Mouse (Mus musculus) thymus, postnatal 25 days (tissue): Measurements from ENCODE around the gene Phf3.
A peak's percentile ranks its signal among the peaks of the same experiment; 100 is the strongest.
"Not testable (repeated sequence)": the region's sequence is repeated elsewhere in the genome, so short reads cannot be mapped to it uniquely, and the experiment has no call there.

Experiments
- DNase-seq: peaks from one replicate; pipeline ENCODE4 v3.0.0; 2022

The Phf3 gene

DNA sequence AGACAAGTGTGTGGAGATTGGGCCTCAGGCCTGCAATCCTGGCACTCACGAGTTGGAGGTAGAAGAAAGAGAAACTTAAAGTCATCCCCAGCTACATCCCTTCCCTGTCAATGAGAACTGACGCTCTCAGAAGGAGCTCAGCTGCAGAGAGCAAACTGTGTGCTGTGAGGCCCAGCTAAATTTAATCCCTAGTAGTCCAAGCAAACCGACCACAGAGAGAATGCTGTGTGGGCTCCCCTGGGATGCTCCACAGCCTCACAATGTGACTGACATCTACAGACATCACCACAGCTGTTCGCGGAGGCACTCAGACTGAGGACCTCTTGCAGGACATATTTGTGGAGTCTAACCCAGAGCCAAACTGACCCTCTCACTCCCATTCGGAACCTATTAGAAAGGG lies 54.3 kb downstream of the Phf3 start:
- DNase-seq: no peak

GRCm38 (mm10) chr1:30815609-30816008 lies 58.1 kb downstream of the Phf3 start:
- no peak for DNase-seq

- DNase-seq: no peak
Observed at GRCm38 (mm10) chr1:30814987-30815386, 58.7 kb downstream of the Phf3 start.

- DNase-seq: no peak
Observed at GRCm38 (mm10) chr1:30808101-30808699, 65.5 kb downstream of the Phf3 start.

- DNase-seq: no peak
Observed at GRCm38 (mm10) chr1:30805688-30806285, 67.9 kb downstream of the Phf3 start.

DNA sequence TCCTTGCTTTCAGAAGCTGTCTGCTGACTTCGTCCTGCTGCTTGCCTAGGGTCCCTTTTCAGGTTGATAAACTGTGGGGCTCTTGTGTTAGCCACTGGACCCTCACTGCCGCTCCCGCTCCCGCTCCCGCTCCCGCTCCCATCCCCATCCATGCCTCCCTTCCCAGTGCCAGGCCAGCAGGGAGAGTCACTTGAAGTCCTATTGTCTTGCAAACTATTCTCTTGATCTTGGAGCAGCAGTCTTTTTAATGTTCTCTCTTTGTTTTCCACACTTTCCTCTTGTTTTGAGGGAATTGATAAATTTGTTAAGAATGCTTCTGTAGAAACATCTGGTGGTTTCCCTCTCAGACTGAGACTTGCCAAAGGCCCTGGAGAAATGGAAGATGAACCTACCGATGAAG lies 68.8 kb downstream of the Phf3 start:
- no peak for DNase-seq

DNA sequence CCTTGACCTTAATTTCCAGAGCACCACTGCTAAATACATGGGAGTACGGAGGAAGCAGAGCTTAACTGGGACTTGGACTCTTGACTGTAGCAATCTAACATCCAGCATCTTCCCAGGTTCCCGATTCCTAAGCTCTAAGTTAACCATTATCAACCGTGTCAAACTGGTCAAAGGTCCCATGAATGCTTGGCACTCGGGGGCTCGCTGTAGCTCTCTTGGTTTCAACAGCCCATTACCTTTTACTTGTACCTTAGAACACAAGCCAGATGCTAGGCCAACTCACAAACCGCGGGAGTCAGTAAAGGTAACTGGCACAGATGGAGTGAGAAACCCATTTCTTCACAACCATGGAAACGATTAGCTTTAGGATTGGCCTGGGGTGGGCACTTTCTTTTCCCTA lies 71.8 kb downstream of the Phf3 start:
- DNase-seq: no peak

DNA sequence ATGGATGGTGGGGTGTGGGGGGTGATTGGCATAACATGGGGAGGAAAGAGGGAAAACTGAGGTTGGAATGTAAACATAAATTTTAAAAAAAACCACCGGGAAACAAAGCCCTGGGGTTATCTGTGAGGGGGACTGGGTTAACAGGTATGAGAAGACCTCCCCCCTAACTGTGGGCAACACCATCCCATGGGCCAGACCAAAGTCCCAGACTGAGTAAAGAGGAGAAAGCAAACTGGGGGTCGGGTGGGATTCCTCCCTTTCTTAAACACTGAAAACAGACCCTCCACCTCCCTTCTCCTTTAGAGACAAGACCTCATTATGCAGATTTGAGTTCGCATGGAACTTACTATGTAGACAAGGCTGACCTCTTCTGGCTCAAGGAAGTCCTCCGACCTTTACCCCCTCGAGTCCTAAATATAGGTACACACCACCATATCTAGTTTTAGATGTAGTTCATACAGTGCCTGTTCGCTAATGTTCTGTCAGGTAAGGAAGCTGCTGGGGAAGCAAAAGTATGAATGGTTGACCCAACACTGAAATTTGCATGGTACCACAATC lies 74.4 kb downstream of the Phf3 start:
- DNase-seq: no peak

GRCm38 (mm10) chr1:30794606-30795005 lies 79.1 kb downstream of the Phf3 start:
- no peak for DNase-seq

DNA sequence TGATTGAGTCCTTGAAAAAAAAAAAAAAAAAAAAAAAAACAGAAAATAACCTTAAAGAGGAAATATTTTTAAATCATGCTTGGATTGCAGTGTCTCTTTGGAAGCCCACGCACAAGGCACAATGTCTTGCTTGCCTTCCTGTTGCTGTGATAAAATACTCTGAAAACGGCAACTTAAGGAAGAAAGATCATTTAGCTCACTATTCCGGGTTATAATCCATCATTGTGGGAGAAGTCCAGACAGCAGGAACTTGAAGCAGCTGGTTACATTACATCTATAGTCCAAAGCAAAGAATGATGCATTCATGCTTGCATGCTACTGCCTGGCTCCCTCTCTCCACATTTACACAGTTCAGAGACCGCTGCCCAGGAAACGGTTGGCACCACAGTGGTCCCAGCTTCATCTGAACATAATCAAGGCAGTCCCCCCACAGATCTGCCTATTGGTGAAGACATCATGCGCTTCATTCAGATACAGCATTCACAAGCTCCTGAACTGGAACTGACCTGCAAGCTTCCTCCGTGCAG lies 80.3 kb downstream of the Phf3 start:
- no peak for DNase-seq

DNA sequence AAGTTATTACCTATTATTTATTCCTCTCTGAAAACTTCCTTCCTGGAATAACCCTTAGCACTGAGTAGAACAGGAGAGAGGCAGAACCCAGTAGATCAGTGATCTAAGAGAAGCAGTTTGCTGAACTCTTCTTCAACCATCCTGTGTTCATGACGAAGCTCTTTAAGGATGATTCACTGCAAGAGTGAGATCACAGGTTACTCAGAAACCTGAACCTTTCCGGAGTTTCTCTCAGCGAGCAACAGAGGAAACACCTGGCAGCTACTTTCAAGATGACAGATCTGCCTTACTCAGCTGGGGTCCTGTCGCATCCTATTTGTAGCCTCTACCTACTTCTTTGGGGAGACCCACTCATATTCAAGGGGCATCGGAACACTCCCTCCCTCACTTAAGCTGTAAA lies 80.8 kb downstream of the Phf3 start:
- peak; percentile 49 for DNase-seq

GRCm38 (mm10) chr1:30790220-30790619 lies 83.5 kb downstream of the Phf3 start:
- no peak for DNase-seq

DNA sequence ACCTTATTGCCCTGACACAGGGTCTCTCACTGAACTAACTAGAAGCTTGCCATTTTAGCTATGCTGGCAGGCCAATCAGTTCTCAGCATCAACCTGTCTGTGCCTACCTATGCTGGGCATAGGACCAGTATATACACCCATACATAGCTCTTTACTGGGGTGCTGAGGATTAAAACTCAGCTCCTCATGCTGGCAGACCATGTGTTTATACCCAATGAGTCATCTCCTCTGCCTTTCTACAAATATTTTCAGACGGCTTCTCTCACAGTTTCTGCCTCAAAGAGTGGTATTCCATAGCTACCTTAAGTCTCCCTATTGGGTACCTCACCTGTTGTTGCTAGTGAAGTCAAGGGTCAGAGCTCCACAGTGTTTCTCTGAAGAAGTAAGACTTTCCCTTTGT lies 84.0 kb downstream of the Phf3 start:
- DNase-seq: no peak

DNA sequence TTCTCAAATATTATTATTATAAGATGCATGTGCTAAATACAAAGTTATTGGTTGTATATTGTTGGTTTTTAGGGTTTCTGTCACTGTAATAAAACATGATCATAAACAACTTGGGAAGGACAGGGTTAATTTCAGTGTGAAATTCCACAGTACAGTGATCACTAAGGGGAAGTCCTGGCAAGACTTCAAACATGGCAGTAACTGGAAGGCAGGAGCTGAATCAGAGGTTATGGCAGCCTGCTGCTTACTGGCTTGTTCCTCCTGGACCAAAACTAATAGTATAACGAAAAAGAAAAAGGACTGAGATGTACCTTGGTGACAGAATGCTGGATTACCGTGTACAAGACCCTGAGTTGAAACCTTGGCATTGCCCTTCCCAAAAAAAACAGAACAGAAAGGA lies 84.7 kb downstream of the Phf3 start:
- DNase-seq: no peak

- DNase-seq: no peak
Observed at GRCm38 (mm10) chr1:30786583-30786982, 87.1 kb downstream of the Phf3 start.

GRCm38 (mm10) chr1:30783741-30784140 lies 90.0 kb downstream of the Phf3 start:
- DNase-seq: no peak

DNA sequence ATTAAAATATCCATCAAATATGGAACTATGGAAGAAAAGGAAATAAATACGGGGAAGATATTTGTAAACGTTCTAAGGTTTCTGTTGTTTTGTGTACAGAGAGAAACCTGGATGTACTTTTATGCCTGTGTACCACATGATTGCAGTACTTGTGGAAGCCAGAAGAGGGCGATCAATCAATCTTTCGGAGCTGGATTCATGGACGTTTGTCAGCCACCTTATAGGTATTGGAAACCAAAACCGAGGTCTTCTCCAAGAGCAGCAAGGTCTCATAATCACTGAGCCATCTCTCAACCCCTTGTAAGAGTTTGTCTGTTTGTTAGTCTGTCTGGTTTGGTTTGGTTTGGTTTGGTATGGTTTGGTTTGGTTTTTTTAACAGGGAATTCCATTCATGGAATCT lies 93.4 kb downstream of the Phf3 start:
- peak; percentile 43 for DNase-seq

DNA sequence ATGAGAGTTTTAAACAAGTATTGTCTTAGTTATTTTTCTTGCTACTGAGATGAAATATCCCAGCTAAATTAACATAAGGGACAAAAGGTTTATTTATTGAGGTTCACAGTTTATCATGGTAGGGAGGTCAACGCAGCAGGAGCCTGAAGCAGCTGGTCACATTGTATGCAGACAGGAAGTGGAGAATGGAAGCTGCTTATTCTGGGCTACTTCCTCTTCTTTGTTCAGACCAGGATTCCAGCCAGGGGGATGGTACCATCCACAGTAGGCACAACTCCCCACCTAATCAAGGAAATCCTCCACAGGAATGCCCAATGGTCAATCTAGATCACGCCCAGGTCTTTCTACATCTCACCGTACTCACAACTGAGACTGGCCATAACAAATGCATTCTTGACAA lies 94.2 kb downstream of the Phf3 start:
- DNase-seq: no peak

GRCm38 (mm10) chr1:30778374-30779005 lies 95.2 kb downstream of the Phf3 start:
- DNase-seq: peak; percentile 19

DNA sequence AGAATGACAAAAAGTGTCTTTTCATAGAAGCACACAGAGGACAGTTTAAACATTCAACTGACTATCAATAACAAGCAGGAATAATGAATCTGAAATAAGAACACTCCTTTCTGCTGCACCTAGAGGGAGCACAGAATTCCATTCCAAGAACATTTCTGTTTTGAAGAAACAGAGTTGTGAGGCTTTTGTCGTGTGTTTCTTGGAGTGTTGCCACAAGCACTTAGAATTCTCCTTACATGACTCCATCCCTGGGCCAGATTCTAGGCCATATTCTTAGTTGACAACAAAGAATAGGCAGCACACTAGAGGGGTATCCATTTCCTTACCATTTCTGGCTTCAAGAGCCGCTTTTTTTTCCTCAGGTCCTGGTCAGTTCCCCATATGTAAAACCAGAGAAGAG lies 97.5 kb downstream of the Phf3 start:
- DNase-seq: no peak

GRCm38 (mm10) chr1:30773662-30774061 lies 100.1 kb downstream of the Phf3 start:
- DNase-seq: no peak

- no peak for DNase-seq
Observed at GRCm38 (mm10) chr1:30772851-30773250, 100.9 kb downstream of the Phf3 start.

GRCm38 (mm10) chr1:30771772-30772171 lies 101.9 kb downstream of the Phf3 start:
- DNase-seq: no peak

- not testable (repeated sequence) for DNase-seq
Observed at GRCm38 (mm10) chr1:30770599-30770998, 103.1 kb downstream of the Phf3 start.
